Mouse (Mus musculus) CH12.LX (cell line): Measurements from ENCODE around the gene Plekhg3. TPM values are rescaled to one million over a fixed set of nuclear protein-coding genes. Genes with fewer than 3 reads are reported as not detected.

Experiments
- DNase-seq: peaks from one replicate; pipeline ENCODE4 v3.0.0-alpha.2; 2013; ENCODE audit errors: extremely low read depth
- H3K27ac ChIP-seq: 2 replicates; pipeline ENCODE4 v1.5.1; 2012; ENCODE audit warnings: low read depth, mild to moderate bottlenecking, control low read depth, moderate library complexity; ENCODE audit not compliant: insufficient read depth
- H3K27me3 ChIP-seq: replicated peaks from 2 replicates; pipeline ENCODE3; 2012; ENCODE audit warnings: inconsistent platforms
- H3K36me3 ChIP-seq, 2 experiments: replicated peaks in 1 of 2; 2 replicates each; pipeline versions ENCODE3 to v1.6.1; 2012; ENCODE audit warnings: inconsistent platforms in 1 of 2, low read length in 1 of 2, mild to moderate bottlenecking in 1 of 2, mixed read lengths in 1 of 2, moderate library complexity in 1 of 2; ENCODE audit not compliant: control insufficient read depth in 1 of 2, insufficient read depth in 1 of 2
- H3K4me1 ChIP-seq, 2 experiments: 2 replicates each; pipeline ENCODE4 v1.6.1; 2012; ENCODE audit warnings: inconsistent platforms in 1 of 2, moderate library complexity in 1 of 2; ENCODE audit not compliant: insufficient read depth in 2 of 2, control insufficient read depth in 1 of 2
- H3K4me2 ChIP-seq: 2 replicates; pipeline ENCODE4 v1.6.1; 2012; ENCODE audit warnings: low read depth, mild to moderate bottlenecking, control low read depth; ENCODE audit not compliant: poor library complexity, insufficient read depth, severe bottlenecking
- H3K4me3 ChIP-seq, 3 experiments: fragments of 150-350 bp in 1 of 3; sonication (generic) in 1 of 3; replicated peaks in 1 of 3; 2 replicates each; pipeline versions ENCODE3 to v1.5.1; 2011 to 2012; ENCODE audit warnings: low read depth in 2 of 3, low read length in 2 of 3, mild to moderate bottlenecking in 2 of 3, moderate library complexity in 2 of 3, control low read depth in 1 of 3, improper control_type of control experiment in 1 of 3, inconsistent platforms in 1 of 3, mixed read lengths in 1 of 3; ENCODE audit not compliant: poor library complexity in 1 of 3
- H3K79me2 ChIP-seq: replicated peaks from 2 replicates; pipeline ENCODE4 v1.6.1; 2012; ENCODE audit warnings: mild to moderate bottlenecking, moderate library complexity; ENCODE audit not compliant: control insufficient read depth, poor library complexity, insufficient read depth, severe bottlenecking; ENCODE audit errors: extremely low read depth
- H3K9ac ChIP-seq: 2 replicates; pipeline ENCODE4 v1.6.1; 2012; ENCODE audit warnings: low read depth, mild to moderate bottlenecking, control low read depth, moderate library complexity; ENCODE audit not compliant: insufficient read depth
- H3K9me3 ChIP-seq: replicated peaks from 2 replicates; pipeline ENCODE3; 2012; ENCODE audit warnings: low read length, inconsistent platforms, mixed read lengths
- BHLHE40 ChIP-seq: IDR thresholded peaks from 2 replicates; pipeline ENCODE4 v1.6.1; 2011; ENCODE audit warnings: mild to moderate bottlenecking, low read depth, low read length, improper control_type of control experiment
- CHD1 ChIP-seq: IDR thresholded peaks from 2 replicates; pipeline ENCODE4 v1.6.1; 2012; ENCODE audit warnings: low read depth, low read length, improper control_type of control experiment, inconsistent platforms
- CHD2 ChIP-seq: IDR thresholded peaks from 2 replicates; pipeline ENCODE4 v1.6.1; 2011; ENCODE audit warnings: low read length, improper control_type of control experiment
- CTCF ChIP-seq, 2 experiments: IDR thresholded peaks in 1 of 2; conservative IDR thresholded peaks in 1 of 2; 2 replicates each; pipeline ENCODE4 v1.5.1; 2011 to 2012; ENCODE audit warnings: low read depth in 2 of 2, low read length in 2 of 2, improper control_type of control experiment in 1 of 2, inconsistent platforms in 1 of 2, mild to moderate bottlenecking in 1 of 2, moderate library complexity in 1 of 2
- E2F4 ChIP-seq: IDR thresholded peaks from 2 replicates; pipeline ENCODE4 v1.6.1; 2011; ENCODE audit warnings: low read depth, low read length, improper control_type of control experiment; ENCODE audit not compliant: insufficient replicate concordance
- ELF1 ChIP-seq: IDR thresholded peaks from 2 replicates; pipeline ENCODE4 v1.6.1; 2014; ENCODE audit warnings: low read depth, mild to moderate bottlenecking, inconsistent platforms, low read length, improper control_type of control experiment
- EP300 ChIP-seq: IDR thresholded peaks from 2 replicates; pipeline ENCODE4 v1.6.1; 2011; ENCODE audit warnings: low read length, improper control_type of control experiment
- ETS1 ChIP-seq: conservative IDR thresholded peaks from 2 replicates; pipeline ENCODE4 v1.6.1; 2012; ENCODE audit warnings: low read depth, mild to moderate bottlenecking, inconsistent platforms, low read length, improper control_type of control experiment, moderate library complexity
- GABPA ChIP-seq: IDR thresholded peaks from 2 replicates; pipeline ENCODE4 v1.6.1; 2012; ENCODE audit warnings: low read depth, low read length, improper control_type of control experiment, inconsistent platforms; ENCODE audit not compliant: insufficient replicate concordance
- HCFC1 ChIP-seq: IDR thresholded peaks from 2 replicates; pipeline ENCODE4 v1.6.1; 2012; ENCODE audit warnings: low read depth, mild to moderate bottlenecking, inconsistent platforms, low read length, improper control_type of control experiment
- IRF4 ChIP-seq: IDR thresholded peaks from 2 replicates; pipeline ENCODE4 v1.6.1; 2014; ENCODE audit warnings: low read depth, mild to moderate bottlenecking, inconsistent platforms, low read length, improper control_type of control experiment
- JUN ChIP-seq: IDR thresholded peaks from 2 replicates; pipeline ENCODE4 v1.6.1; 2011; ENCODE audit warnings: low read depth, mild to moderate bottlenecking, low read length, improper control_type of control experiment, moderate library complexity; ENCODE audit not compliant: insufficient read depth
- JUND ChIP-seq: conservative IDR thresholded peaks from 2 replicates; pipeline ENCODE4 v1.6.1; 2011; ENCODE audit warnings: low read depth, low read length, improper control_type of control experiment
- KAT2A ChIP-seq: IDR thresholded peaks from 2 replicates; pipeline ENCODE4 v1.6.1; 2012; ENCODE audit warnings: low read length, improper control_type of control experiment, inconsistent platforms; ENCODE audit not compliant: insufficient replicate concordance
- MAFK ChIP-seq: IDR thresholded peaks from 2 replicates; pipeline ENCODE4 v1.6.1; 2011; ENCODE audit warnings: low read length, improper control_type of control experiment; ENCODE audit not compliant: insufficient replicate concordance
- MAX ChIP-seq: IDR thresholded peaks from 2 replicates; pipeline ENCODE4 v1.6.1; 2011; ENCODE audit warnings: low read length, improper control_type of control experiment
- MAZ ChIP-seq: IDR thresholded peaks from 2 replicates; pipeline ENCODE4 v1.6.1; 2012; ENCODE audit warnings: low read depth, mild to moderate bottlenecking, inconsistent platforms, low read length, improper control_type of control experiment, moderate library complexity
- MEF2A ChIP-seq: IDR thresholded peaks from 2 replicates; pipeline ENCODE4 v1.6.1; 2014; ENCODE audit warnings: low read depth, mild to moderate bottlenecking, inconsistent platforms, low read length, improper control_type of control experiment, borderline replicate concordance
- MXI1 ChIP-seq: IDR thresholded peaks from 2 replicates; pipeline ENCODE4 v1.6.1; 2011; ENCODE audit warnings: mild to moderate bottlenecking, low read depth, low read length, improper control_type of control experiment
- MYC ChIP-seq: IDR thresholded peaks from 2 replicates; pipeline ENCODE4 v1.6.1; 2011; ENCODE audit warnings: low read depth, mild to moderate bottlenecking, improper control_type of control experiment, low read length
- NELFE ChIP-seq: IDR thresholded peaks from 2 replicates; pipeline ENCODE4 v1.6.1; 2011; ENCODE audit warnings: low read depth, low read length, improper control_type of control experiment
- NRF1 ChIP-seq: IDR thresholded peaks from 2 replicates; pipeline ENCODE4 v1.6.1; 2014; ENCODE audit warnings: low read depth, mild to moderate bottlenecking, inconsistent platforms, low read length, improper control_type of control experiment, moderate library complexity
- PAX5 ChIP-seq: IDR thresholded peaks from 2 replicates; pipeline ENCODE4 v1.6.1; 2012; ENCODE audit warnings: low read length, inconsistent platforms, mixed read lengths
- POLR2A ChIP-seq: IDR thresholded peaks from 2 replicates; pipeline ENCODE4 v1.6.1; 2011; ENCODE audit warnings: low read depth, mild to moderate bottlenecking, improper control_type of control experiment, low read length
- POLR2AphosphoS2 ChIP-seq: IDR thresholded peaks from 2 replicates; pipeline ENCODE4 v1.6.1; 2011; ENCODE audit warnings: low read depth, low read length, improper control_type of control experiment
- RAD21 ChIP-seq: IDR thresholded peaks from 2 replicates; pipeline ENCODE4 v1.6.1; 2011; ENCODE audit warnings: low read depth, mild to moderate bottlenecking, low read length, improper control_type of control experiment, moderate library complexity
- RCOR1 ChIP-seq: conservative IDR thresholded peaks from 2 replicates; pipeline ENCODE4 v1.6.1; 2012; ENCODE audit warnings: low read depth, mild to moderate bottlenecking, inconsistent platforms, low read length, improper control_type of control experiment
- SIN3A ChIP-seq: IDR thresholded peaks from 2 replicates; pipeline ENCODE4 v1.6.1; 2012; ENCODE audit warnings: low read length, improper control_type of control experiment, inconsistent platforms
- SMC3 ChIP-seq: IDR thresholded peaks from 2 replicates; pipeline ENCODE4 v1.6.1; 2011; ENCODE audit warnings: low read depth, low read length, improper control_type of control experiment
- TBP ChIP-seq: conservative IDR thresholded peaks from 2 replicates; pipeline ENCODE4 v1.6.1; 2011; ENCODE audit warnings: low read depth, low read length, improper control_type of control experiment
- TCF12 ChIP-seq: IDR thresholded peaks from 2 replicates; pipeline ENCODE4 v1.6.1; 2014; ENCODE audit warnings: low read depth, mild to moderate bottlenecking, inconsistent platforms, low read length, improper control_type of control experiment
- UBTF ChIP-seq: IDR thresholded peaks from 2 replicates; pipeline ENCODE4 v1.6.1; 2012; ENCODE audit warnings: low read depth, mild to moderate bottlenecking, inconsistent platforms, low read length, improper control_type of control experiment, moderate library complexity
- USF1 ChIP-seq: IDR thresholded peaks from 2 replicates; pipeline ENCODE4 v1.6.1; 2014; ENCODE audit warnings: low read depth, mild to moderate bottlenecking, inconsistent platforms, low read length, improper control_type of control experiment
- USF2 ChIP-seq: conservative IDR thresholded peaks from 2 replicates; pipeline ENCODE4 v1.6.1; 2011; ENCODE audit warnings: low read depth, low read length, improper control_type of control experiment
- ZC3H11A ChIP-seq: IDR thresholded peaks from 2 replicates; pipeline ENCODE4 v1.6.1; 2012; ENCODE audit warnings: low read depth, mild to moderate bottlenecking, inconsistent platforms, low read length, improper control_type of control experiment
- ZKSCAN1 ChIP-seq: IDR thresholded peaks from 2 replicates; pipeline ENCODE4 v1.6.1; 2012; ENCODE audit warnings: low read depth, inconsistent platforms, low read length, improper control_type of control experiment, borderline replicate concordance
- ZMIZ1 ChIP-seq: IDR thresholded peaks from 2 replicates; pipeline ENCODE4 v1.6.1; 2012; ENCODE audit warnings: low read depth, mild to moderate bottlenecking, inconsistent platforms, low read length, improper control_type of control experiment
- ZNF384 ChIP-seq: IDR thresholded peaks from 2 replicates; pipeline ENCODE4 v1.6.1; 2012; ENCODE audit warnings: low read depth, low read length, improper control_type of control experiment, inconsistent platforms
- dilution Hi-C: fragments of 300-500 bp; cut with MboI; formaldehyde crosslinking; loops from 2 replicates; pipeline ENCODE4 v1.14.3; 2020; ENCODE audit warnings: low sequenced_read_pairs; ENCODE audit not compliant: extremely low pct_unique_long_range_greater_than_20kb, extremely low pct_ligation_motif_present
- in situ Hi-C: fragments of 300-500 bp; cut with MboI; formaldehyde crosslinking; loops from 3 replicates; pipeline ENCODE4 v1.14.3; 2019; ENCODE audit warnings: low sequenced_read_pairs, low pct_ligation_motif_present, low pct_unique_long_range_greater_than_20kb, mixed read lengths
- polyA plus RNA-seq: library from polyadenylated mRNA; unstranded; fragments of >175 nt; gene quantifications from 2 replicates; pipeline ENCODE4 v1.2.1, GENCODE M21; 2012; ENCODE audit warnings: low read depth; ENCODE audit not compliant: insufficient read length
- total RNA-seq, 2 experiments: library from RNA; depleted of rRNA; stranded (reverse); fragments of 300-350 nt in 1 of 2; fragments of >200 nt in 1 of 2; gene quantifications; 2 replicates each; pipeline ENCODE4 v1.2.3; 2012 to 2014

The Plekhg3 gene
- total and polyA plus RNA-seq, 3 experiments = 0.04 to 6.1 (median 0.27) TPM

GRCm38 (mm10) chr12:76534233-76534632, 3.5 kb downstream of the Plekhg3 start:
- peak overlapping the region; percentile 45 for H3K9ac ChIP-seq
- dilution Hi-C loops (no loop called here), in situ Hi-C loops (no loop called here)
- H3K79me2 ChIP-seq = peaks cover 4% of the 10 kb centered on the region; the same call in 1 of the 2 replicates
- peak overlapping the region; percentile 95 for H3K4me2 ChIP-seq
- H3K4me3 ChIP-seq = peak overlapping the region in 2 of 3 experiments; percentile 55 to 64
- H3K9me3 ChIP-seq = no peaks in the 10 kb centered on the region
- no peaks in the 10 kb centered on the region for H3K36me3 ChIP-seq
- TF ChIP-seq HCFC1 = no peak
- TF ChIP-seq BHLHE40 = no peak
- 0 out of 2 replicates have a peak, but pooled peaks have one; percentile 36 for TF ChIP-seq UBTF
- 0 out of 2 replicates have a peak, but pooled peaks have one; percentile 17 for TF ChIP-seq ELF1
- TF ChIP-seq TCF12 = no peak
- no peak for TF ChIP-seq USF2
- TF ChIP-seq ZC3H11A = no peak
- TF ChIP-seq RCOR1 = no peak
- no peak for TF ChIP-seq CHD1
- TF ChIP-seq JUN = no peak
- peak; percentile 50 for TF ChIP-seq SIN3A
- TF ChIP-seq ZMIZ1 = no peak
- no peak for TF ChIP-seq CHD2
- no peak for TF ChIP-seq EP300
- TF ChIP-seq ZKSCAN1 = no peak
- no peak for TF ChIP-seq ETS1
- no peak for TF ChIP-seq PAX5
- TF ChIP-seq NELFE = no peak
- TF ChIP-seq MAX = 0 out of 2 replicates have a peak, but pooled peaks have one; percentile 16
- TF ChIP-seq E2F4 = no peak
- TF ChIP-seq MAZ = no peak
- TF ChIP-seq MAFK = no peak
- no peak for TF ChIP-seq JUND
- no peak for TF ChIP-seq POLR2AphosphoS2
- peak; percentile 40; the same call in 1 of the 2 replicates for TF ChIP-seq ZNF384
- peak; percentile 68; the same call in 1 of the 2 replicates for TF ChIP-seq TBP
- no peak for TF ChIP-seq IRF4
- TF ChIP-seq SMC3 = no peak
- no peak for TF ChIP-seq GABPA
- TF ChIP-seq NRF1 = no peak
- no peak for TF ChIP-seq KAT2A
- TF ChIP-seq CTCF (conservative IDR thresholded peaks at IDR 0.05 in 1 of 2, IDR thresholded peaks at IDR 0.05 in 1 of 2; ENCODE audit: low read depth in 2 of 2, low read length in 2 of 2) = no peak
- TF ChIP-seq USF1 = no peak
- TF ChIP-seq MXI1 = peak; percentile 62
- TF ChIP-seq RAD21 = no peak
- TF ChIP-seq POLR2A = no peak; the same call in 1 of the 2 replicates
- TF ChIP-seq MEF2A = no peak
- TF ChIP-seq MYC = no peak
- TF ChIP-seq, all 38 proteins: peak for 7
- peaks cover 11 to 43% of the 10 kb centered on the region in 2 experiments for H3K4me1 ChIP-seq
- peaks cover 62% of the 10 kb centered on the region for H3K27me3 ChIP-seq
- peak overlapping the region; percentile 90 for H3K27ac ChIP-seq
- DNase-seq = no peak
